Mouse (Mus musculus): Measurements from ENCODE around the gene Cd4. TPM values are rescaled to one million over a fixed set of nuclear protein-coding genes. Genes with fewer than 3 reads are reported as not detected.

Gene Cd4
- polyA plus RNA-seq, 1 experiment from 2014 or later: 0.21 TPM

Other genes with a start within 250 kb of the Cd4 start
- 45.6 and 51.9 TPM in 2 replicates for gene Lpcat3, start 225.2 kb downstream of the Cd4 start, polyA plus RNA-seq (2015; fragmentation: Nextera tagmentation; extraction: Ambion mirVana)
- 107 and 109 TPM in 2 replicates for gene Emg1, start 176.0 kb downstream of the Cd4 start, polyA plus RNA-seq (2015; fragmentation: Nextera tagmentation; extraction: Ambion mirVana)
- 254 and 256 TPM in 2 replicates for gene Phb2, start 175.9 kb downstream of the Cd4 start, polyA plus RNA-seq (2015; fragmentation: Nextera tagmentation; extraction: Ambion mirVana)
- gene Ptpn6, start 149.5 kb downstream of the Cd4 start, polyA plus RNA-seq (2015; fragmentation: Nextera tagmentation; extraction: Ambion mirVana): 3.9 and 5.6 TPM in 2 replicates
- gene Grcc10, start 146.8 kb downstream of the Cd4 start, polyA plus RNA-seq (2015; fragmentation: Nextera tagmentation; extraction: Ambion mirVana): 668 and 674 TPM in 2 replicates
- not detected in 2 replicates for gene Gm45234, start 132.2 kb downstream of the Cd4 start, polyA plus RNA-seq (2015; fragmentation: Nextera tagmentation; extraction: Ambion mirVana)
- 32.7 and 34.3 TPM in 2 replicates for gene Atn1, start 131.7 kb downstream of the Cd4 start, polyA plus RNA-seq (2015; fragmentation: Nextera tagmentation; extraction: Ambion mirVana)
- gene Eno2, start 118.5 kb downstream of the Cd4 start, polyA plus RNA-seq (2015; fragmentation: Nextera tagmentation; extraction: Ambion mirVana): 89.2 and 90.8 TPM in 2 replicates
- 4.8 and 6.7 TPM in 2 replicates for gene Lrrc23, start 108.5 kb downstream of the Cd4 start, polyA plus RNA-seq (2015; fragmentation: Nextera tagmentation; extraction: Ambion mirVana)
- 8.8 and 10.1 TPM in 2 replicates for gene Spsb2, start 79.6 kb downstream of the Cd4 start, polyA plus RNA-seq (2015; fragmentation: Nextera tagmentation; extraction: Ambion mirVana)
- gene Tpi1, start 73.9 kb downstream of the Cd4 start, polyA plus RNA-seq (2015; fragmentation: Nextera tagmentation; extraction: Ambion mirVana): 383 and 391 TPM in 2 replicates
- gene Usp5, start 58.7 kb downstream of the Cd4 start, polyA plus RNA-seq (2015; fragmentation: Nextera tagmentation; extraction: Ambion mirVana): 233 and 234 TPM in 2 replicates
- 23.2 and 32.9 TPM in 2 replicates for gene Cdca3, start 58.7 kb downstream of the Cd4 start, polyA plus RNA-seq (2015; fragmentation: Nextera tagmentation; extraction: Ambion mirVana)
- gene Gnb3, start 47.9 kb downstream of the Cd4 start, polyA plus RNA-seq (2015; fragmentation: Nextera tagmentation; extraction: Ambion mirVana): 2.6 and 2.8 TPM in 2 replicates
- gene P3h3, start 30.5 kb downstream of the Cd4 start, polyA plus RNA-seq (2015; fragmentation: Nextera tagmentation; extraction: Ambion mirVana): 16.1 and 18.1 TPM in 2 replicates
- 41.0 and 42.0 TPM in 2 replicates for gene Gpr162, start 24.2 kb downstream of the Cd4 start, polyA plus RNA-seq (2015; fragmentation: Nextera tagmentation; extraction: Ambion mirVana)
- gene Lag3, start 23.5 kb upstream of the Cd4 start, polyA plus RNA-seq (2015; fragmentation: Nextera tagmentation; extraction: Ambion mirVana): 2.8 and 3.2 TPM in 2 replicates
- gene Ptms, start 31.9 kb upstream of the Cd4 start, polyA plus RNA-seq (2015; fragmentation: Nextera tagmentation; extraction: Ambion mirVana): 880 and 884 TPM in 2 replicates
- 559 and 568 TPM in 2 replicates for gene Mlf2, start 43.2 kb upstream of the Cd4 start, polyA plus RNA-seq (2015; fragmentation: Nextera tagmentation; extraction: Ambion mirVana)
- 94.5 and 95.5 TPM in 2 replicates for gene Cops7a, start 77.3 kb upstream of the Cd4 start, polyA plus RNA-seq (2015; fragmentation: Nextera tagmentation; extraction: Ambion mirVana)
- 70.8 and 75.8 TPM in 2 replicates for gene Pianp, start 108.5 kb upstream of the Cd4 start, polyA plus RNA-seq (2015; fragmentation: Nextera tagmentation; extraction: Ambion mirVana)
- gene Zfp384, start 120.9 kb upstream of the Cd4 start, polyA plus RNA-seq (2015; fragmentation: Nextera tagmentation; extraction: Ambion mirVana): 19.1 and 19.9 TPM in 2 replicates
- 165 and 178 TPM in 2 replicates for gene Ing4, start 151.5 kb upstream of the Cd4 start, polyA plus RNA-seq (2015; fragmentation: Nextera tagmentation; extraction: Ambion mirVana)
- 18.4 and 19.6 TPM in 2 replicates for gene Acrbp, start 161.5 kb upstream of the Cd4 start, polyA plus RNA-seq (2015; fragmentation: Nextera tagmentation; extraction: Ambion mirVana)
- gene Lpar5, start 179.7 kb upstream of the Cd4 start, polyA plus RNA-seq (2015; fragmentation: Nextera tagmentation; extraction: Ambion mirVana): 0.56 and 0.60 TPM in 2 replicates
- gene Chd4, start 207.8 kb upstream of the Cd4 start, polyA plus RNA-seq (2015; fragmentation: Nextera tagmentation; extraction: Ambion mirVana): 105 and 125 TPM in 2 replicates
- gene Nop2, start 243.7 kb upstream of the Cd4 start, polyA plus RNA-seq (2015; fragmentation: Nextera tagmentation; extraction: Ambion mirVana): 48.4 and 49.1 TPM in 2 replicates

Measured in midbrain, embryonic 15.5 days (tissue).